Mouse (Mus musculus): ENCODE measurements around the gene Yipf6.

Yipf6 gene

GRCm38 (mm10) chrX:98936101-98936500 lies at the start of gene Yipf6:
TSS of gene Yipf6 (plus strand) at chrX:98936316.
- no peak for DNase-seq (ENCODE audit: low read depth)

GRCm38 (mm10) chrX:98890072-98890405 lies 46.1 kb upstream of the Yipf6 start:
- no peak for DNase-seq (ENCODE audit: low read depth)

GRCm38 (mm10) chrX:98890406-98891116 lies 45.6 kb upstream of the Yipf6 start, which contains the start of gene Ophn1:
TSS of gene Ophn1 (minus strand) at chrX:98891025.
- no peak for DNase-seq (ENCODE audit: low read depth)

GRCm38 (mm10) chrX:98898307-98898706 lies 37.8 kb upstream of the Yipf6 start:
- DNase-seq (ENCODE audit: low read depth), result no peak

- no peak for DNase-seq (ENCODE audit: low read depth)
Measured at GRCm38 (mm10) chrX:98904226-98904625, 31.9 kb upstream of the Yipf6 start.

- no peak for DNase-seq (ENCODE audit: low read depth)
Measured at GRCm38 (mm10) chrX:98908910-98909309, 27.2 kb upstream of the Yipf6 start.

- DNase-seq (ENCODE audit: low read depth), result peak; percentile 25
Measured at GRCm38 (mm10) chrX:98919423-98919822, 16.7 kb upstream of the Yipf6 start.

GRCm38 (mm10) chrX:98936707-98937554 lies 815 bp downstream of the Yipf6 start:
- DNase-seq (ENCODE audit: low read depth), result peak; percentile 92

- peak; percentile 93 for DNase-seq (ENCODE audit: low read depth)
Measured at GRCm38 (mm10) chrX:98937555-98938294, 1.6 kb downstream of the Yipf6 start.

- peak; percentile 60 for DNase-seq (ENCODE audit: low read depth)
Measured at GRCm38 (mm10) chrX:98953941-98954340, 17.8 kb downstream of the Yipf6 start.

- DNase-seq (ENCODE audit: low read depth), result no peak
Measured at GRCm38 (mm10) chrX:98958287-98958686, 22.2 kb downstream of the Yipf6 start.

GRCm38 (mm10) chrX:98959050-98959449 lies 22.9 kb downstream of the Yipf6 start:
- no peak for DNase-seq (ENCODE audit: low read depth)

- no peak for DNase-seq (ENCODE audit: low read depth)
Measured at GRCm38 (mm10) chrX:98963742-98964141, 27.6 kb downstream of the Yipf6 start.

GRCm38 (mm10) chrX:98964513-98964912 lies 28.4 kb downstream of the Yipf6 start:
- no peak for DNase-seq (ENCODE audit: low read depth)

- peak; percentile 4 for DNase-seq (ENCODE audit: low read depth)
Measured at GRCm38 (mm10) chrX:98986611-98987010, 50.5 kb downstream of the Yipf6 start.

GRCm38 (mm10) chrX:98989574-98989973 lies 53.5 kb downstream of the Yipf6 start:
- DNase-seq (ENCODE audit: low read depth), result peak; percentile 38

All from induced T-regulatory cell, adult 2 months (primary cell).